Mouse (Mus musculus): Measurements from ENCODE around the gene AY074887. TPM values are rescaled to one million over a fixed set of nuclear protein-coding genes. Genes with fewer than 3 reads are reported as not detected.

Gene AY074887
- total and polyA plus RNA-seq, 3 experiments, result 0.32 TPM; not detected in 2

DNA sequence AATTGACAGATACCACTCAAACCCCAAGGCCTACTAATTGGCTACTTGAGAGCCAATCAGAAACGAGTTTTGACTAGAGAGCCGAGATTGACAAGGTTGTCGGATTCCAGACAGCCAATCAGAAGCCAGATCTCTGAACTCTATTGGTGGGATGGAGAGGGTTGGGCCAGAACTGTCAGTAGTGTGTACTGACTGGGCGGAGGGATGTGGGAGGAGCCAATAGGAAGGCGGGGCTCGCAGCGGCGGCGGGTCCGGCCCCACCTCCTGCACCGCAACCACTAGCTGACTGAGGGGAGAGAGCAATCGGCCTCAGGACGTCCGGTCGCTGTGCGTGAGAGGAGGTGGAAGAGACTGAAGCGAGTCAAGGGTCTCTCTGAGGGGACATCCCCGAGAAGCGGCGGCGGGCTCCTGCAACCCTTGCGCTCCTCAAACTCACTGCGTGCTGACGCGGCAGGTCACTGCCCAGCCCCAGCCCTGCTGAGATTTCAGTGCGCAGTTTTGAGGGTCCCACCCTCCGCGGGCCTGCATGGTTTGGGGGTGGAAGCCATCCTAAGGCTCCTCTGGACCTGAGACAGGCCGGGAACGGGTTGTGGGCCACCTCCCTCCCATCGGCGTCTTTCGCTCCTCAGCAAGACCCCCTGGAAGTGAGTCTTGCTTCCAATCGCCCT, 33.7 kb downstream of the AY074887 start, which contains the start of gene Hykk:
Gene Hykk, plus strand, starts transcription at position 274 of the 668 bp plus-strand sequence.
- Histone ChIP-seq H3K4me1 (ENCODE audit: control insufficient read depth in 1 of 2, insufficient read depth in 2 of 2, low read length in 2 of 2) (no peaks in the 10 kb centered on the region), H3K79me2 (ENCODE audit: control insufficient read depth, insufficient read depth, low read length, poor library complexity) (no peaks in the 10 kb centered on the region), H3K4me3 (ENCODE audit: control insufficient read depth in 1 of 2, insufficient read depth in 1 of 2, low read depth in 2 of 2, low read length in 2 of 2) (no peak within 1 kb of the TSS), H3K27me3 (ENCODE audit: control insufficient read depth in 1 of 2, insufficient read depth in 2 of 2, low read length in 2 of 2) (peaks cover 8% of the 10 kb centered on the region in 2 experiments), H3K9ac (ENCODE audit: control insufficient read depth, low read depth, low read length, poor library complexity, severe bottlenecking) (no peak within 1 kb of the TSS), H3K36me3 (ENCODE audit: control insufficient read depth in 1 of 2, insufficient read depth in 2 of 2, low read length in 2 of 2) (no peaks in the 10 kb centered on the region), H3K27ac (ENCODE audit: control insufficient read depth, low read depth, low read length) (no peak within 1 kb of the TSS), H3K9me3 (replicated peaks; ENCODE audit: insufficient read depth, low read length) (no peaks in the 10 kb centered on the region)
- no peak for TF ChIP-seq MXI1 (IDR thresholded peaks at IDR 0.05; ENCODE audit: low read depth, low read length)
- no peak for TF ChIP-seq ETS1 (IDR thresholded peaks at IDR 0.05; ENCODE audit: low read depth, low read length)
- TF ChIP-seq UBTF (IDR thresholded peaks at IDR 0.05; ENCODE audit: borderline replicate concordance, insufficient read depth, low read depth, low read length), result no peak
- DNase-seq (ENCODE audit: low read depth, low spot score), result no peak

DNA sequence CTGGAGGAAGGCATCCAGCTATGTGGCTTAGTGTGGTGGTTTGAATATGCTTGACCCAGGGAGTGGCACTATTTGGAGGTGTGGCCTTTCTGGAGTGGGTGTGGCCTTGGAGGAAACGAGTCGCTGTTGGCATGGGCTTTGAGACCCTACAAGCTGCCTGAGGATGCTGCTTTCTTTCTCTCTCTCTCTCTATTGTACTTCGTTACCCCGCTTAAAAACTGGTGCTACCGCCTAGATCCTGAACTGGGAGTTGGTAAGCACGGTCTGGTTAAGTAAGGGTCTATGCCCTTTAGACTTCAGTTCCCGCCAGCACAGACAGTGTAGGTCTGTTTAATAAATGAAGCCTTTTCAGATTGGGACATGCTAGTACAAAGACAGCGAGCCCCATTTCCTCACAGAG, 34.4 kb downstream of the AY074887 start:
- H3K9ac ChIP-seq (ENCODE audit: control insufficient read depth, low read depth, low read length, poor library complexity, severe bottlenecking), result no peak overlapping the region
- no peak overlapping the region for H3K4me3 ChIP-seq (ENCODE audit: control insufficient read depth in 1 of 2, insufficient read depth in 1 of 2, low read depth in 2 of 2, low read length in 2 of 2)
- no peaks in the 10 kb centered on the region for H3K9me3 ChIP-seq (replicated peaks; ENCODE audit: insufficient read depth, low read length)
- H3K27ac ChIP-seq (ENCODE audit: control insufficient read depth, low read depth, low read length), result no peak overlapping the region
- TF ChIP-seq POLR2AphosphoS2 (IDR thresholded peaks at IDR 0.05; ENCODE audit: low read length) (no peak), ZC3H11A (IDR thresholded peaks at IDR 0.05; ENCODE audit: low read depth, low read length) (no peak), CTCF (IDR thresholded peaks at IDR 0.05 in 2 of 3, conservative IDR thresholded peaks at IDR 0.05 in 1 of 3; ENCODE audit: control insufficient read depth in 1 of 3, insufficient read depth in 1 of 3, low read depth in 2 of 3, low read length in 3 of 3, poor library complexity in 1 of 3, severe bottlenecking in 1 of 3) (no peak), USF2 (IDR thresholded peaks at IDR 0.05; ENCODE audit: borderline replicate concordance in 1 of 2, insufficient read depth in 1 of 2, low read depth in 1 of 2, low read length in 2 of 2) (no peak), TBP (IDR thresholded peaks at IDR 0.05; ENCODE audit: low read depth, low read length) (no peak), GATA1 (IDR thresholded peaks at IDR 0.05; ENCODE audit: low read depth, low read length) (no peak), USF1 (IDR thresholded peaks at IDR 0.05; ENCODE audit: low read depth, low read length) (no peak), RAD21 (IDR thresholded peaks at IDR 0.05; ENCODE audit: low read depth, low read length) (no peak), POLR2AphosphoS5 (IDR thresholded peaks at IDR 0.05; ENCODE audit: borderline replicate concordance, low read depth, low read length) (no peak), MYC (IDR thresholded peaks at IDR 0.05; ENCODE audit: low read depth, low read length) (no peak), MAZ (IDR thresholded peaks at IDR 0.05; ENCODE audit: low read depth, low read length) (no peak), ZNF384 (IDR thresholded peaks at IDR 0.05; ENCODE audit: low read depth, low read length) (no peak)
- no peak for DNase-seq (ENCODE audit: low read depth, low spot score)
- no peaks in the 10 kb centered on the region for H3K4me1 ChIP-seq (ENCODE audit: control insufficient read depth in 1 of 2, insufficient read depth in 2 of 2, low read length in 2 of 2)
- H3K79me2 ChIP-seq (ENCODE audit: control insufficient read depth, insufficient read depth, low read length, poor library complexity), result no peaks in the 10 kb centered on the region
- H3K27me3 ChIP-seq (ENCODE audit: control insufficient read depth in 1 of 2, insufficient read depth in 2 of 2, low read length in 2 of 2), result peaks cover 6 to 8% of the 10 kb centered on the region in 2 experiments
- H3K36me3 ChIP-seq (ENCODE audit: control insufficient read depth in 1 of 2, insufficient read depth in 2 of 2, low read length in 2 of 2), result peaks cover 2 to 4% of the 10 kb centered on the region in 2 experiments; a peak in 2 of 4 replicates

Data from MEL (cell line).